Mouse (Mus musculus) lung, postnatal 0 days (tissue): Measurements from ENCODE around the gene Camta1. TPM values are rescaled to one million over a fixed set of nuclear protein-coding genes. Genes with fewer than 3 reads are reported as not detected.

Experiments
- ATAC-seq: fragments of 200-750 bp; cut with Nextera tagmentation; 2 replicates; pipeline ENCODE4 v1.8.0; 2017; ENCODE audit warnings: moderate library complexity
- DNase-seq: peaks from one replicate; pipeline ENCODE4 v3.0.0-alpha.2; 2016; ENCODE audit warnings: low spot score
- H3K27ac ChIP-seq: fragments of 300-500 bp; sonication (generic); 2 replicates; pipeline ENCODE4 v1.5.1; 2014; ENCODE audit warnings: antibody characterized with exemption, mild to moderate bottlenecking, low read length, mixed read lengths
- H3K27me3 ChIP-seq: fragments of 300-500 bp; sonication (generic); replicated peaks from 2 replicates; pipeline ENCODE4 v1.6.1; 2014; ENCODE audit warnings: low read length, mixed read lengths; ENCODE audit not compliant: insufficient read depth
- H3K36me3 ChIP-seq: fragments of 300-500 bp; sonication (generic); 2 replicates; pipeline ENCODE4 v1.6.1; 2014; ENCODE audit warnings: low read length, mixed read lengths; ENCODE audit not compliant: insufficient read depth
- H3K4me1 ChIP-seq: fragments of 300-500 bp; sonication (generic); 2 replicates; pipeline ENCODE4 v1.6.1; 2014; ENCODE audit warnings: antibody characterized with exemption, low read depth, low read length, mixed read lengths; ENCODE audit not compliant: insufficient read depth
- H3K4me2 ChIP-seq: fragments of 300-500 bp; sonication (generic); replicated peaks from 2 replicates; pipeline ENCODE4 v1.6.1; 2014; ENCODE audit warnings: low read depth, mild to moderate bottlenecking, low read length, moderate library complexity, mixed read lengths
- H3K4me3 ChIP-seq: fragments of 300-500 bp; sonication (generic); 2 replicates; pipeline ENCODE4 v1.5.1; 2014; ENCODE audit warnings: low read depth, low read length
- H3K9ac ChIP-seq: fragments of 300-500 bp; sonication (generic); replicated peaks from 2 replicates; pipeline ENCODE4 v1.6.1; 2014; ENCODE audit warnings: low read depth, mild to moderate bottlenecking
- H3K9me3 ChIP-seq: fragments of 300-500 bp; sonication (generic); 2 replicates; pipeline ENCODE4 v1.6.1; 2016; ENCODE audit warnings: low read length, mixed read lengths
- CTCF ChIP-seq: IDR thresholded peaks from 2 replicates; pipeline ENCODE4 v1.5.1; 2016; ENCODE audit warnings: antibody characterized with exemption, mild to moderate bottlenecking
- EP300 ChIP-seq: IDR thresholded peaks from 2 replicates; pipeline ENCODE4 v1.6.1; 2016; ENCODE audit warnings: antibody characterized with exemption, mild to moderate bottlenecking, control low read depth
- WGBS: fragments of 180-500 bp; shearing (Covaris S2); extraction: QIAGEN DNeasy Blood & Tissue Kit; methylation state at CpG from one replicate; pipeline ENCODE4 v1.1.7; 2014; 5-methylcytosine and 5-hydroxymethylcytosine counted together
- polyA plus RNA-seq: library from polyadenylated mRNA; unstranded; fragments of >200 nt; fragmentation: Nextera tagmentation; extraction: Ambion mirVana; gene quantifications from 2 replicates; pipeline ENCODE4 v1.2.1, GENCODE M21; 2015

Camta1 gene
- polyA plus RNA-seq, 1 experiment from 2014 or later = 86.4 TPM

- Histone ChIP-seq H3K9me3 (no peaks in the 10 kb centered on the region), H3K4me3 (no peak overlapping the region), H3K4me2 (no peak overlapping the region), H3K27me3 (no peaks in the 10 kb centered on the region), H3K27ac (no peak overlapping the region), H3K36me3 (no peaks in the 10 kb centered on the region), H3K4me1 (no peaks in the 10 kb centered on the region), H3K9ac (no peak overlapping the region)
- ATAC-seq (no peak), DNase-seq (no peak)
- 58% methylated on average over 10 of the region's 10 CpGs for WGBS
- TF ChIP-seq CTCF (no peak), EP300 (no peak)
Observed at GRCm38 (mm10) chr4:151533451-151533850, 328.2 kb downstream of the Camta1 start.

DNA sequence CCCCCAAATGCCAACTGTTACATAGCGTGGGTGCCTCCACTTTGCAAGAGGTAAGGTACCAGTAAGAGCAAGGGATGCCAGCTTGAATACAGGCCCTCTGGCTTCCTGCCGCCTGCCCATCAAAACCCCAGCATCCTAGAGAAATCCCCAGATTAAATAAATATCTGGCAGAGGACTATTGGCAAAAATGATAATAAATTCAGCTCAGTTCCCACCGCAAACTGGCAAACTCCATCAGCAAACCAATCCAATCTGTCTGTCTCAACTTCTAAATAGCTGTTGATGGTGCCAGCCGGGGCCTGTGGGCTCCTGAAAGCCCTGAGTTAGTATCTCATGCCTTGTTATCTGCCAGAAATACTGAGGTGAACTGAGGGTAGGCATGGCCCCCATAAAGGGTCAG is 333.2 kb downstream of the Camta1 start:
- TF ChIP-seq EP300 (no peak), CTCF (no peak)
- Histone ChIP-seq H3K4me3 (no peak overlapping the region), H3K4me2 (no peak overlapping the region), H3K27ac (no peak overlapping the region), H3K4me1 (no peaks in the 10 kb centered on the region), H3K36me3 (no peaks in the 10 kb centered on the region), H3K9ac (no peak overlapping the region), H3K27me3 (no peaks in the 10 kb centered on the region), H3K9me3 (no peaks in the 10 kb centered on the region)
- 83% methylated on average over 4 of the region's 4 CpGs for WGBS
- DNase-seq (no peak), ATAC-seq (no peak)

GRCm38 (mm10) chr4:151527763-151528162 is 333.9 kb downstream of the Camta1 start:
- Histone ChIP-seq H3K9ac (no peak overlapping the region), H3K36me3 (no peaks in the 10 kb centered on the region), H3K27ac (no peak overlapping the region), H3K4me3 (no peak overlapping the region), H3K4me2 (no peak overlapping the region), H3K27me3 (no peaks in the 10 kb centered on the region), H3K4me1 (no peaks in the 10 kb centered on the region), H3K9me3 (no peaks in the 10 kb centered on the region)
- DNase-seq (no peak), ATAC-seq (no peak)
- 88% methylated on average over 3 of the region's 3 CpGs for WGBS
- TF ChIP-seq CTCF (no peak), EP300 (no peak)

DNA sequence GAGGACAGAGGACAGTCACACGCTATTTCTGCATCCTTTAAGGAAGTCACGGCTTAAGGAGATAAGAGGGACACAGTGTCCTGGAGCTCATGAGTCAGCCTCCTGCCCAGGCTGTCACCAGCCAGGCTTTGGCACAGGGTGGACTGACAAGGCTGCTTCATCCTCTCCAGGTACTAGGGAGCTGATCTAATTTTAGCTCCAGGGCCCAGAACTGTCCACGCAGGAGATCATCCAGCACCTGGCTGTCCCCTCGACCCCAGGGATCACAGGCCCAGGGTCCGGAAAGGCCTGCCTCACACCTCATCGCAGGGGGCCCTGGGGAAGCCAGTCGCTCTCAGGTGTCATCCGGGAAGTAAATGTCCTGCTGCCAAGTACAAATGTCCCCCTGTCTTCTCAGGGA is 341.6 kb downstream of the Camta1 start:
- ATAC-seq (no peak), DNase-seq (no peak)
- Histone ChIP-seq H3K4me3 (no peak overlapping the region), H3K9ac (no peak overlapping the region), H3K27me3 (no peaks in the 10 kb centered on the region), H3K4me1 (no peaks in the 10 kb centered on the region), H3K36me3 (no peaks in the 10 kb centered on the region), H3K4me2 (no peak overlapping the region), H3K27ac (no peak overlapping the region), H3K9me3 (no peaks in the 10 kb centered on the region)
- 12% methylated on average over 8 of the region's 8 CpGs for WGBS
- TF ChIP-seq CTCF (no peak), EP300 (no peak)

DNA sequence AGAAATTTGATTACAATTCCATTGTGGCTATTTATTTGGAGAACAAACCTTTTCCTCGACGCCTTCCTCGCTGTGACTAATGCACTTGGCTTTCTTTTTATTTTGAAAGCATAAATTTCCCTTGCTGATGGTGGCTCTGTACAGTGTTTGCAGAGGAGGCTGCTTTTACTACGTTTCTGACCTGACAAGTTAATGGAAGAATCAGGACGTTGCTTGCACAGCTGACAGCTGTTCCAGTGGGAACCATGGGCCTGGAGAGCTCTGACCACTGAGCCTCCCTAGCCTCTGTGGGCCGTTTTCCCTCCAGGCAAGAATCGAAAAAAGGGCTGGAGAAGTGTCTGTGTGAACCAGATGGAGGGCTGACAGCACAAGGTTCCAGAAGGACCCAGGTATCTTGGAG is 342.7 kb downstream of the Camta1 start:
- WGBS = 60% methylated on average over 7 of the region's 7 CpGs
- DNase-seq (no peak), ATAC-seq (no peak)

DNA sequence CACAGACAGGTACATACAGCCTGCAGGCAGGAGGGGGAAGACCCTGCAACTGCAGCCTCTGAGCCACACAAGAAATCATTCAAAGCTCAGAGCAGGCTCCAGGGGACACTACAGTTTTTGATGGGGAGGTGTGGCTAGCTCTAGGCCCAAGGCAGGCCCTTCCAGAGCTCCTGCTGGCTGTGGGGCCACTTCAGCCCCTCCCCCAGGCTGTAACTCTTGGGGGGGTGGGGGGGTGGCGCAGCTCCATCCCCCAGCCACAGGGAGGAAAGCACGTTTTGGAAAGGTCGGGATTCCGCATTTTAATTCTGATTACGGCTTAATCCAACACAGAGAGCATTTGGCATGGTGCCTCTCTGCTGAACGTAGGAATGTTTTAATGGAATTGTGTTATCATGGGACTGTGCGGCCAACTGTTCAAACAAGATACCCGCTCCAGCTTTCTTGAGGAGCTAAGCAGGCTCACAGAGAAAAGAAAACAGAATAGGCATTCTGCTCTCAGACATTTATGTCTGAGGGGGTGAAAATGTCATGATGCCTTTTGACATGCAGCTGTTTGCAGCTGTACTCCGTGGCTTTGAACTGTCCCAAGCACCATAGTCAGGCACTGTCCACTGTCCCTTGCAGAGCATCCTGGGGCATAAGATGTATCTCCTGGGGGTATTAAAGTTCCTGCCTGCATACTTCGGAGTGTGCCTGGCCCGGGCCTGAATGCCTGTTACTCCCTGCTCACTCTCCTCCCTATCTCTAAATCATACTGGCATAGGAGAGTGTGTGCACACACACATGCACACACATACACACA is 344.5 kb downstream of the Camta1 start:
- no peaks in the 10 kb centered on the region for H3K4me1 ChIP-seq
- no peak overlapping the region for H3K9ac ChIP-seq

More for the DNA sequence above, 342.7 kb downstream of the Camta1 start:
- Histone ChIP-seq H3K27me3 (no peaks in the 10 kb centered on the region), H3K9ac (no peak overlapping the region), H3K27ac (no peak overlapping the region), H3K36me3 (no peaks in the 10 kb centered on the region), H3K4me3 (no peak overlapping the region), H3K4me2 (no peak overlapping the region), H3K4me1 (no peaks in the 10 kb centered on the region), H3K9me3 (no peaks in the 10 kb centered on the region)
- no peak for TF ChIP-seq CTCF
- TF ChIP-seq EP300 = no peak

More for the DNA sequence above, 344.5 kb downstream of the Camta1 start:
- 24% methylated on average over 11 of the region's 11 CpGs for WGBS
- TF ChIP-seq CTCF = no peak
- TF ChIP-seq EP300 = no peak
- H3K27me3 ChIP-seq = no peaks in the 10 kb centered on the region
- DNase-seq (peak; percentile 43), ATAC-seq (no peak; the same call in 1 of the 2 replicates)
- no peak overlapping the region for H3K27ac ChIP-seq
- no peak overlapping the region for H3K4me3 ChIP-seq
- no peak overlapping the region for H3K4me2 ChIP-seq
- H3K9me3 ChIP-seq = no peaks in the 10 kb centered on the region
- no peaks in the 10 kb centered on the region for H3K36me3 ChIP-seq
